Mouse (Mus musculus) T-helper 1 cell (primary cell): ENCODE measurements around the gene Gltp.

ENCODE experiments used
- in situ Hi-C: fragments of 300-600 bp; cut with MboI, MseI; formaldehyde crosslinking; loops from one replicate; pipeline ENCODE4 v1.15.1; 2025; ENCODE audit warnings: high pct_unique_total_duplicates

Gene Gltp

GRCm38 (mm10) chr5:114690633-114691567 lies at the start of gene Gltp:
TSS of gene Gltp (minus strand) at chr5:114690984.
- in situ Hi-C loops, result no loop called here

- in situ Hi-C loops, result no loop called here
Observed at GRCm38 (mm10) chr5:114738707-114739241, 48.0 kb upstream of the Gltp start.

GRCm38 (mm10) chr5:114737090-114737887 lies 46.5 kb upstream of the Gltp start:
- in situ Hi-C loops, result no loop called here

- in situ Hi-C loops, result no loop called here
Observed at GRCm38 (mm10) chr5:114733606-114734005, 42.8 kb upstream of the Gltp start.

- in situ Hi-C loops, result no loop called here
Observed at GRCm38 (mm10) chr5:114731969-114732368, 41.2 kb upstream of the Gltp start.

GRCm38 (mm10) chr5:114731498-114731897 lies 40.7 kb upstream of the Gltp start:
- in situ Hi-C loops, result no loop called here

- in situ Hi-C loops, result no loop called here
Observed at GRCm38 (mm10) chr5:114730129-114730528, 39.3 kb upstream of the Gltp start.

GRCm38 (mm10) chr5:114728160-114728559 lies 37.4 kb upstream of the Gltp start:
- in situ Hi-C loops, result no loop called here

GRCm38 (mm10) chr5:114722846-114723245 lies 32.1 kb upstream of the Gltp start:
- in situ Hi-C loops, result no loop called here

- in situ Hi-C loops, result no loop called here
Observed at GRCm38 (mm10) chr5:114721969-114722368, 31.2 kb upstream of the Gltp start.

GRCm38 (mm10) chr5:114720784-114721183 lies 30.0 kb upstream of the Gltp start:
- in situ Hi-C loops, result no loop called here

- in situ Hi-C loops, result no loop called here
Observed at GRCm38 (mm10) chr5:114719928-114720270, 29.1 kb upstream of the Gltp start.

- in situ Hi-C loops, result no loop called here
Observed at GRCm38 (mm10) chr5:114719003-114719927, 28.5 kb upstream of the Gltp start.

GRCm38 (mm10) chr5:114718483-114718882 lies 27.7 kb upstream of the Gltp start:
- in situ Hi-C loops, result no loop called here

GRCm38 (mm10) chr5:114717937-114718336 lies 27.2 kb upstream of the Gltp start:
- in situ Hi-C loops, result no loop called here

GRCm38 (mm10) chr5:114717292-114717691 lies 26.5 kb upstream of the Gltp start:
- in situ Hi-C loops, result no loop called here

- in situ Hi-C loops, result no loop called here
Observed at GRCm38 (mm10) chr5:114714551-114714950, 23.8 kb upstream of the Gltp start.

GRCm38 (mm10) chr5:114709357-114709756 lies 18.6 kb upstream of the Gltp start:
- in situ Hi-C loops, result no loop called here

GRCm38 (mm10) chr5:114708491-114708890 lies 17.7 kb upstream of the Gltp start:
- in situ Hi-C loops, result no loop called here

- in situ Hi-C loops, result no loop called here
Observed at GRCm38 (mm10) chr5:114707265-114708068, 16.7 kb upstream of the Gltp start, which contains the start of gene Tchp. TSS of gene Tchp (plus strand) at chr5:114707760.
